Mouse (Mus musculus): Measurements from ENCODE around the gene Gucy2c.

GRCm38 (mm10) chr6:136793831-136794525 lies 12.4 kb upstream of the Gucy2c start:
- TF ChIP-seq CTCF (IDR thresholded peaks at IDR 0.05; ENCODE audit: insufficient read depth, low read depth, low read length) (no peak), POLR2A (IDR thresholded peaks at IDR 0.05; ENCODE audit: insufficient read depth, low read depth, low read length) (no peak)

Measured in olfactory bulb, adult 2 months (tissue).